Mouse (Mus musculus) cortical plate, adult 2 months (tissue): ENCODE data around the gene Olfr961.

Experiments used
- CTCF ChIP-seq: fragments of 200-500 bp; IDR thresholded peaks from 2 replicates; pipeline ENCODE4 v1.5.1; 2011; ENCODE audit warnings: mild to moderate bottlenecking, control low read depth, low read length; ENCODE audit not compliant: insufficient read depth; ENCODE audit errors: extremely low read depth
- POLR2A ChIP-seq: fragments of 200-500 bp; IDR thresholded peaks from 2 replicates; pipeline ENCODE4 v1.6.1; 2011; ENCODE audit warnings: mild to moderate bottlenecking, low read length, control low read depth; ENCODE audit not compliant: insufficient read depth; ENCODE audit errors: extremely low read depth

- no peak for TF ChIP-seq CTCF
- no peak for TF ChIP-seq POLR2A
These were observed 10.8 kb upstream of the Olfr961 start for GRCm38 (mm10) chr9:39633913-39634594.
